Mouse (Mus musculus) monocyte, adult 5-6 weeks (primary cell): ENCODE measurements around the gene Fancc. TPM values are rescaled to one million over a fixed set of nuclear protein-coding genes. Genes with fewer than 3 reads are reported as not detected.
A peak's percentile ranks its signal among the peaks of the same experiment; 100 is the strongest.

Source experiments
- ATAC-seq: fragments of 153-309, 156-312 bp; replicated peaks from 2 replicates; pipeline ENCODE4 v1.8.0; 2017; ENCODE audit warnings: mild to moderate bottlenecking; ENCODE audit not compliant: low TSS enrichment, insufficient number of reproducible peaks, severe bottlenecking, poor library complexity, low FRiP score
- total RNA-seq: library from RNA; stranded (forward); fragments of 200-1000, 200-491, 200-594 nt; gene quantifications from 3 replicates; pipeline ENCODE4 v1.2.3, GENCODE M21; 2017

Gene Fancc
- total RNA-seq, 1 experiment from 2014 or later = 5.9 TPM

DNA sequence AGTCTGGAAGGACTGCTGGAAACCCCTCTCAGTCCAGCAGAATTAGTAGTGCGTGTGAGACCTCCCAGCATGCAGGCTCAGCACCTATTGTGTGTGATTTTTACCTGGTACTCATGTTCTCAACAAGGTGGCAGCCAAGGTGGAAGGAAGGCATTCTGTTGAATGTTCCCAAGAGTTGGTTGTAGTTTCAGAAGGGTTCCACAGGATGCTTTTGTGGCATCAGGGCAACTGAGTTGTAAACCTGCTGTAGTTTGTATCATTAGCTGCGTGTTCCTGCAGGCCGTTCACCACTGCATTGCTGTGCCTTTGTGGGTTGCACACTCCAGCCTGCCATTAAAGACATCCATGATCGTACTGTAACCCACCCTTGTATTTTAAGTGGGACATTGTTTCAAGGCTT, 238.4 kb downstream of the Fancc start:
- ATAC-seq = no peak

DNA sequence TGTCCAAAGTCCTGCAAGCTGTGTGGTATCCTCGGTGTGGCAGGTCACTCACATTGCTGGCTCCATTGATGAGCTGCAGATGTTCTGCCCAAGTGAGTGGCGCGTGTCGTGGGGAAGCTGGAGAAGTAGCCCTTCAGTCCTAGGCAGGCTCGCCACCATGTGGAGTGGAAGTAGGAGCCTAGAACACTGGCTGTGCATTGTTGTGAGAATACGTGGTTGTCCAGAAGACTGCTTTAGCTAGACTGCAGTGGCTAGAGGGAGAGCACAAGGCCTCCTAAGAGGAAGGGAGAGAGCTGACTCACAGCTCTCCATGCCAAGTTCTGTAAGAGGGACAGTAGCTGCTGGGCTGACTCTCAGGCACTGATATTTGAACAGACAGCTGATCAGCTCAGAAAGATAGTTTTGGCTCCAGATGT, 238.9 kb downstream of the Fancc start:
- ATAC-seq = no peak

GRCm38 (mm10) chr13:63256807-63257206, 240.3 kb downstream of the Fancc start:
- ATAC-seq = 0 out of 2 replicates have a peak, but pooled peaks have one; percentile 42

GRCm38 (mm10) chr13:63256146-63256545, 240.9 kb downstream of the Fancc start:
- no peak for ATAC-seq

GRCm38 (mm10) chr13:63255519-63256011, 241.5 kb downstream of the Fancc start:
- ATAC-seq = peak; percentile 34; the same call in 1 of the 2 replicates

- ATAC-seq = no peak
Measured at GRCm38 (mm10) chr13:63253886-63254636, 243.0 kb downstream of the Fancc start.

GRCm38 (mm10) chr13:63253147-63253546, 243.9 kb downstream of the Fancc start:
- no peak for ATAC-seq

- no peak for ATAC-seq
Measured at GRCm38 (mm10) chr13:63252295-63253010, 244.6 kb downstream of the Fancc start.

DNA sequence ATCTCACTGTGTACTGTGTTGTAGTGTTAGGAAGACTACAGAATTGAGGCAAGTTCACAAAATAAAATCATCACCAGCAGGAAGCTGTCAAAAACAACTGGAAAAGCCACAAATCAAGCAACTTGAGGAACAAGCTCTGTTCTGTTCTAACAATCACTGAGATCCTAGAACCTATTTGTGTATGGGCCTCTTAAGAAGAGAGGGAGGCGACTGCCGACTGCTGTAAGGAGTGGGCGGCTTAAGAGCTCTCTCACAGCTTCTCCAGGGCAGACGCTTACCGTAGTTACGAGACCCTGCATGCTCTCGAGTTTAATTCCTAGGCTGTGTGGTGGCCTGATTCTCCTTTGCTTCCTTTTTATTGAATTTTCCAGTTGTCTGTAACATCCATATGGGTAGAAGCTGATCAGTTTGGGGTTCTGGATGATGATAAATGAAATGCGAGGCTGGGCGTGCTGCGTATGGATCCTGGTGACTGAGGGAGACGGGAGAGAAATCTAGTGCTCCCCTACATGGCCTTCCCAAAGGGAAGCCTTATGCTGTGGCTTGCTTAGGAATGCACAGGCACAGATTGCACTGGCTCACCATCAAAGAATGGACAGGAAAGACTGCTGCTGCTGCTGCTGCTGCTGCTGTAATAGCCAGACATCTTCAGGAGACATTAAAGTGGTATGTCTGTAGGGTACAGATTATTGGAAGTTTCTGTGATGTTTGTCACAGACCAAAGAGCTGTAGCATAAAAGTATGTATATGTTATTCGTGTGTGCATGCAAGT, 245.8 kb downstream of the Fancc start:
- ATAC-seq = no peak

DNA sequence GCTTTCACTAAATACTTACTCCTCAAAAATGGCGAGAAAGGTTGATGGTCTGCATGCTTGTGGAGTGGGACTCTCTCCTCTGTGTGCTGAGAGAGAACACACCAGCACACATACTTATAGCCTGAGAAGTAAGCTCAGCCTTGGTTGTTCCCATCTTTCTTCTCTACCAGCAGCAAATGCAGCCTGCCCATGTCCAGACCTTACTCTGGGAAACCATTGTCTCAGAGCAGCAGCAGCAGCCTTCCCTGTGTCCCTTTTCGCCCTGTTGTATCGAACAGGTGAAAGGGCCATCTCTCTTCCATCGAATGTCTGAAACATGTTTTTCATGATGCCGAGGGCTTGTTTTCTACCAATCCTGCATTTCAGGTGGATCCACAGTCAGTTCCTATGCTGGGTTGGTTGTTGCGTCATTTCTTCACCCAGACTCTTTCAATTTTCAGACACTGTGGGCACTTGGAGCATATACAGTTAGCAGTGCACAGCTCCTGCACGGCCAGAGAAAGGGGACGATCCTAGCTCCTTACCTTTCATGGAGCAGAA, 246.6 kb downstream of the Fancc start:
- ATAC-seq = no peak

GRCm38 (mm10) chr13:63249741-63250431, 247.2 kb downstream of the Fancc start:
- no peak for ATAC-seq

GRCm38 (mm10) chr13:63249171-63249570, 247.9 kb downstream of the Fancc start:
- no peak; the same call in 1 of the 2 replicates for ATAC-seq

- no peak for ATAC-seq
Measured at GRCm38 (mm10) chr13:63248318-63248717, 248.8 kb downstream of the Fancc start.

- no peak for ATAC-seq
Measured at GRCm38 (mm10) chr13:63247631-63248030, 249.4 kb downstream of the Fancc start.

- no peak for ATAC-seq
Measured at GRCm38 (mm10) chr13:63247041-63247440, 250.0 kb downstream of the Fancc start.

DNA sequence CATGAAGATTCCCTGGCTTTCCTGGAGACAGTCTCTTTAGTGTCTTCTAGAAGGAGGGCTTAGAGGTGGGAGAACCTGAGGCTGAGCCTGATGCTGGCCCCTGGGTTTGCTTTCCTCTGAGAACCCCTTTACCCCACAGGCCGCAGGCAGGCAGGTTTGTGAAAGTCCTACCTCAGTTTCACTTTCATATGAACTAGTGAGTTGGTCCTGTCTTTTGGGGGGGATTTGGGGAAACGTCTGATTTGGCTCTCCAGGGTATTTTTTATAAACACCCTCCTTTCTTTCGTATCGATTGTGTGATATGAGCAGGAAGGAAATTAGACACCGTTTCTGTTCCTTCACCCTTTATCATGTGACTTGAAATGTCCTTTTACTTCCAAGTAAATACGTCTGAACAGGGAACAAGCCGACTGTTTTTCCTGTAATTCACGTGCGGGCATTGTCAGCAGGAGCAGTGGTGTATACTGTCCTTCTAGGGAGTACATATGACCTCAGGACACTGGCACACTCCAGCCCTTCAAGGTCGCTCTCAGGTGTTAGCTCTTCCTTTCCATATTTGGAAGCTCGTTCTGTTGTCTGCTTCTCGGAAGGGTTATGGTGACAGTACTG, 250.6 kb downstream of the Fancc start:
- ATAC-seq = no peak

DNA sequence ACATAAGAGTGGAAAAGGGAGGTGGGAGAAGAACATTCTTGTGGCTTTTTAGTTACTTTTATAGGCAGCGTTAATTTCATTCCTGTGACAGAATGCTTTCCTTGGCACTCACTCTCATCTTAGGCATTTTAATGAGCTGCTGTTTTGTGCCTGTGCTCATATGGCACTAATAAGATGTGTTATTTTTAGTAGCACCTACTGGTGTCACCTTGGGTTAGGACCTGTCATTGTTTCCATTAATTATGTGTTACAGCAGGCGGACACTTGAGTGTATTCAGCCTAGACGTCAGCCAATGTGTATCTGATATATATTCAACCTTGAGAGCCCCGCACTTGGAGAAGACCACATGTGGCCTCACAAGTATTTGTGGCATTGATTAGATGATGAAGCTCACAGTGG, 251.3 kb downstream of the Fancc start:
- no peak for ATAC-seq

DNA sequence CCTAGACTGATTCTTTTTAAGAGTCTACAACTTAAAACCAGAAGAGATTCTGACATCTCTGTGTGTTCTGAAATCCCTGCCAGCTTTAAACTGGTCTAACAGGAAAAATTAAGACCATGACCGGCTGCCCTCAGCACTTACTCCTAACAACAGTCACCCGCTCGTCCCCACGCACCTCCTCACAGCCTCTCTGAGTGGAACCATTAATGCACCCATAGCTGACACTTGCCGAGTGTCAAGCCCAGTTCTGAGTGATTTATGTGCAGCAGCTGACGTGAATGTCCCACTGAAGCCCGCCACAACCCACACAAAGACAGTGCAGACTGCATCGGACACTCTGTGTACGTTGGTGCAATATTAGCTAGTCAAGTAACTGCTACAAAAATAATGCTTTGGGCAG, 251.9 kb downstream of the Fancc start:
- ATAC-seq = no peak
